Mouse (Mus musculus) heart, embryonic 10.5 days (tissue): ENCODE results near the gene Zfhx3. TPM values are rescaled to one million over a fixed set of nuclear protein-coding genes. Genes with fewer than 3 reads are reported as not detected.
"Not testable (repeated sequence)": the region's sequence is repeated elsewhere in the genome, so short reads cannot be mapped to it uniquely, and the experiment has no call there.

Experiments
- DNase-seq: peaks from one replicate; pipeline ENCODE4 v3.0.0-alpha.2; 2017; ENCODE audit warnings: low spot score
- H3K27ac ChIP-seq: fragments of 300-500 bp; sonication (generic); 2 replicates; pipeline ENCODE4 v1.5.1; 2016; ENCODE audit warnings: mild to moderate bottlenecking
- H3K27me3 ChIP-seq: fragments of 300-500 bp; sonication (generic); 2 replicates; pipeline ENCODE4 v1.6.1; 2016; ENCODE audit warnings: mild to moderate bottlenecking; ENCODE audit not compliant: poor library complexity, insufficient read depth, severe bottlenecking
- H3K36me3 ChIP-seq: fragments of 300-500 bp; sonication (generic); 2 replicates; pipeline ENCODE4 v1.6.1; 2016; ENCODE audit warnings: mild to moderate bottlenecking, moderate library complexity
- H3K4me1 ChIP-seq: fragments of 300-500 bp; sonication (generic); 2 replicates; pipeline ENCODE4 v1.6.1; 2016; ENCODE audit warnings: mild to moderate bottlenecking
- H3K4me3 ChIP-seq: fragments of 300-500 bp; sonication (generic); 2 replicates; pipeline ENCODE4 v1.5.1; 2016; ENCODE audit warnings: mild to moderate bottlenecking, moderate library complexity
- H3K9me3 ChIP-seq: fragments of 300-500 bp; sonication (generic); 2 replicates; pipeline ENCODE4 v1.6.1; 2016; ENCODE audit warnings: mild to moderate bottlenecking, moderate library complexity
- WGBS: fragments of 180-500 bp; shearing (Covaris S2); methylation state at CpG from one replicate; pipeline ENCODE4 v1.1.7; 2016; 5-methylcytosine and 5-hydroxymethylcytosine counted together
- polyA plus RNA-seq: library from polyadenylated mRNA; unstranded; fragments of >200 nt; fragmentation: Nextera tagmentation; extraction: Ambion mirVana; gene quantifications from 2 replicates; pipeline ENCODE4 v1.2.1, GENCODE M21; 2016

Zfhx3 gene
- 7.0 and 9.7 TPM in 2 replicates for polyA plus RNA-seq

GRCm38 (mm10) chr8:107941922-107942694, at the start of gene Zfhx3:
TSS of gene Zfhx3 (plus strand) at chr8:107942644.
- H3K4me3 ChIP-seq = peak within 1 kb of the TSS; percentile 53
- 0 out of 2 replicates have a peak within 1 kb of the TSS, but pooled peaks have one; percentile 18 for H3K27ac ChIP-seq
- H3K9me3 ChIP-seq = no peaks in the 10 kb centered on the region
- DNase-seq = no peak
- H3K36me3 ChIP-seq = no peaks in the 10 kb centered on the region
- 20% methylated on average over 11 of the region's 11 CpGs for WGBS
- H3K4me1 ChIP-seq = peaks cover 29% of the 10 kb centered on the region
- peaks cover 11% of the 10 kb centered on the region for H3K27me3 ChIP-seq

GRCm38 (mm10) chr8:107918984-107919383, 23.5 kb upstream of the Zfhx3 start:
- Histone ChIP-seq H3K27me3 (no peaks in the 10 kb centered on the region), H3K4me3 (no peak overlapping the region), H3K27ac (no peak overlapping the region), H3K36me3 (no peaks in the 10 kb centered on the region), H3K4me1 (no peaks in the 10 kb centered on the region), H3K9me3 (no peaks in the 10 kb centered on the region)
- no peak for DNase-seq
- 87% methylated on average over 12 of the region's 12 CpGs for WGBS

GRCm38 (mm10) chr8:107926149-107926548, 16.3 kb upstream of the Zfhx3 start:
- no peak overlapping the region for H3K4me3 ChIP-seq
- H3K9me3 ChIP-seq = no peaks in the 10 kb centered on the region
- H3K36me3 ChIP-seq = no peaks in the 10 kb centered on the region
- no peaks in the 10 kb centered on the region for H3K4me1 ChIP-seq
- WGBS = 79% methylated on average over 15 of the region's 15 CpGs
- no peaks in the 10 kb centered on the region for H3K27me3 ChIP-seq
- H3K27ac ChIP-seq = no peak overlapping the region
- DNase-seq = no peak

GRCm38 (mm10) chr8:107936725-107937124, 5.7 kb upstream of the Zfhx3 start:
- H3K4me1 ChIP-seq = no peaks in the 10 kb centered on the region
- 87% methylated on average over 4 of the region's 4 CpGs for WGBS
- H3K27ac ChIP-seq = no peak overlapping the region
- no peaks in the 10 kb centered on the region for H3K36me3 ChIP-seq
- H3K27me3 ChIP-seq = no peaks in the 10 kb centered on the region
- no peak for DNase-seq
- H3K9me3 ChIP-seq = no peaks in the 10 kb centered on the region
- no peak overlapping the region for H3K4me3 ChIP-seq

- H3K4me1 ChIP-seq = peaks cover 12% of the 10 kb centered on the region
- not testable (repeated sequence) for H3K4me3 ChIP-seq, H3K27me3 ChIP-seq, H3K36me3 ChIP-seq, DNase-seq, H3K27ac ChIP-seq, H3K9me3 ChIP-seq
- 84% methylated on average over 5 of the region's 5 CpGs for WGBS
Measured at GRCm38 (mm10) chr8:107938231-107938630, 4.2 kb upstream of the Zfhx3 start.

GRCm38 (mm10) chr8:107940181-107940580, 2.3 kb upstream of the Zfhx3 start:
- no peak overlapping the region for H3K4me3 ChIP-seq
- H3K9me3 ChIP-seq = no peaks in the 10 kb centered on the region
- WGBS = 85% methylated on average over 8 of the region's 8 CpGs
- H3K27me3 ChIP-seq = peaks cover 6% of the 10 kb centered on the region
- no peak overlapping the region for H3K27ac ChIP-seq
- no peak for DNase-seq
- H3K4me1 ChIP-seq = peaks cover 24% of the 10 kb centered on the region
- H3K36me3 ChIP-seq = no peaks in the 10 kb centered on the region

GRCm38 (mm10) chr8:107942752-107943510, 487 bp downstream of the Zfhx3 start:
- DNase-seq = no peak
- Histone ChIP-seq H3K9me3 (no peaks in the 10 kb centered on the region), H3K36me3 (no peaks in the 10 kb centered on the region), H3K4me1 (peaks cover 29% of the 10 kb centered on the region), H3K27ac (0 out of 2 replicates have a peak overlapping the region, but pooled peaks have one; percentile 18), H3K27me3 (peaks cover 14% of the 10 kb centered on the region), H3K4me3 (peak overlapping the region; percentile 53)
- 2% methylated on average over 17 of the region's 17 CpGs for WGBS

- Histone ChIP-seq H3K4me3 (peak overlapping the region; percentile 60), H3K36me3 (no peaks in the 10 kb centered on the region), H3K9me3 (no peaks in the 10 kb centered on the region), H3K27ac (no peak overlapping the region), H3K27me3 (peaks cover 14% of the 10 kb centered on the region), H3K4me1 (peaks cover 29% of the 10 kb centered on the region)
- WGBS = 9% methylated on average over 10 of the region's 10 CpGs
- DNase-seq = no peak
Measured at GRCm38 (mm10) chr8:107943550-107944348, 1.3 kb downstream of the Zfhx3 start.

- Histone ChIP-seq H3K4me3 (peak overlapping the region; percentile 60), H3K36me3 (no peaks in the 10 kb centered on the region), H3K27ac (peak overlapping the region; percentile 60; the same call in 1 of the 2 replicates), H3K27me3 (peaks cover 14% of the 10 kb centered on the region), H3K4me1 (peaks cover 29% of the 10 kb centered on the region), H3K9me3 (no peaks in the 10 kb centered on the region)
- DNase-seq = no peak
- 13% methylated on average over 31 of the region's 31 CpGs for WGBS
Measured at GRCm38 (mm10) chr8:107944676-107945600, 2.5 kb downstream of the Zfhx3 start.

GRCm38 (mm10) chr8:107946888-107947287, 4.4 kb downstream of the Zfhx3 start:
- H3K4me3 ChIP-seq = no peak overlapping the region
- 62% methylated on average over 5 of the region's 5 CpGs for WGBS
- H3K27ac ChIP-seq = no peak overlapping the region
- H3K27me3 ChIP-seq = peaks cover 14% of the 10 kb centered on the region
- H3K4me1 ChIP-seq = peaks cover 28% of the 10 kb centered on the region
- no peaks in the 10 kb centered on the region for H3K9me3 ChIP-seq
- H3K36me3 ChIP-seq = no peaks in the 10 kb centered on the region
- DNase-seq = no peak

- Histone ChIP-seq H3K4me3 (no peak overlapping the region), H3K4me1 (0 out of 2 replicates have a peak, but pooled peaks cover under 1% of the 10 kb centered on the region), H3K9me3 (no peaks in the 10 kb centered on the region), H3K36me3 (no peaks in the 10 kb centered on the region), H3K27ac (no peak overlapping the region), H3K27me3 (no peaks in the 10 kb centered on the region)
- no peak for DNase-seq
- 72% methylated on average over 3 of the region's 3 CpGs for WGBS
Measured at GRCm38 (mm10) chr8:107955887-107956286, 13.4 kb downstream of the Zfhx3 start.

- H3K4me3 ChIP-seq = no peak overlapping the region
- 77% methylated on average over 8 of the region's 8 CpGs for WGBS
- H3K27ac ChIP-seq = no peak overlapping the region
- no peak for DNase-seq
- H3K27me3 ChIP-seq = no peaks in the 10 kb centered on the region
- no peaks in the 10 kb centered on the region for H3K36me3 ChIP-seq
- no peaks in the 10 kb centered on the region for H3K9me3 ChIP-seq
- H3K4me1 ChIP-seq = 0 out of 2 replicates have a peak, but pooled peaks cover 3% of the 10 kb centered on the region
Measured at GRCm38 (mm10) chr8:107957566-107957965, 15.1 kb downstream of the Zfhx3 start.
